Mouse (Mus musculus) cerebellum, postnatal 4 days (tissue): Measurements from ENCODE around the gene Adk.
"Not testable (repeated sequence)": the region's sequence is repeated elsewhere in the genome, so short reads cannot be mapped to it uniquely, and the experiment has no call there.

Source experiments
- DNase-seq, 2 experiments: peaks; one replicate each; pipeline ENCODE4 v3.0.0; 2022; ENCODE audit warnings: low spot score in 2 of 2, mixed read lengths in 1 of 2

Gene Adk

DNA sequence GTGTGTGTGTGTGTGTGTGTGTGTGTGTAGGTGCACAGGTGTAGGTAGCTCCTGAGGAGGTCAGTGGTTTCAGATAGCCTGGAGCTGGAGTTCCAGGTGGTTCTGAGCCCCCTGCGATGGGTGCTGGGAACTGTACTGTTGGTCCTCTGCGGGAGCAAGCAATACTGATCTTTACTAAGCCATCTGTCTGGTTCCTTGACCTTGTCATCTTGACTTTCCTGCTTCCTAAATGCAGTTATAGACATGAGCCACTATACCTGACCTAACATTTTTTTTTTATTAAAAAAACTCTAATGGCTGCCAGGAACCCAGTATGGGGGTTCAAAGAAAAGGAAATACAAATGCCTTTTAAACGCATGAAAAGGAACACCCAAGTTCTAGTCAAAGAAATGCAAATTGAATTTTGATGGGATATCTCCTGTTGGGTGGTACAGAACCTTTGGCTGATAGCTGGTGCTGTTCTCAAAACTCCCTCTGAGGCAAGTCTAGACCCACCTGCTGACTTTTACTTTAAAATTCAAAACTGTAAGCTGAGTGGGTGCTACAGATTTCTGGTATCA is 433.7 kb downstream of the Adk start:
- no peak for DNase-seq

DNA sequence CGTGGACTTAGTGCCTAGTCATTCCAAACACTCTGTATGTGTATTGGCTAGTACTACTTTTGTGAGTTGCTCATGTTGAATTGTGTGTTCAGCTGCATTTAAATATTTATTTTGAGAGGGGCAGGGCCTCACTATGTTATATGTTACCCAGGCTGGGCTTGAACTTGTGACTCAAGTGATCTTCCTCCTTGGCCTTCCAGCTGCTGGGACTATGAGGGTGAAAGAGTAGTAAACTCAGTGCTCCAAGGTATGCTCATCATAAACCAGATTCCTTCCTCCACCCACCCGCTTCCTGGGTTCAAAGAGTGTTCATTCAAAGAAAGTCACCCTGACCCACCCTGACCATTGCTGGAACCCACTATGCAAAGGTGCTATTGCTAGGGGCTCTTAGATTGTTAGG is 434.8 kb downstream of the Adk start:
- DNase-seq, result not testable (repeated sequence)

DNA sequence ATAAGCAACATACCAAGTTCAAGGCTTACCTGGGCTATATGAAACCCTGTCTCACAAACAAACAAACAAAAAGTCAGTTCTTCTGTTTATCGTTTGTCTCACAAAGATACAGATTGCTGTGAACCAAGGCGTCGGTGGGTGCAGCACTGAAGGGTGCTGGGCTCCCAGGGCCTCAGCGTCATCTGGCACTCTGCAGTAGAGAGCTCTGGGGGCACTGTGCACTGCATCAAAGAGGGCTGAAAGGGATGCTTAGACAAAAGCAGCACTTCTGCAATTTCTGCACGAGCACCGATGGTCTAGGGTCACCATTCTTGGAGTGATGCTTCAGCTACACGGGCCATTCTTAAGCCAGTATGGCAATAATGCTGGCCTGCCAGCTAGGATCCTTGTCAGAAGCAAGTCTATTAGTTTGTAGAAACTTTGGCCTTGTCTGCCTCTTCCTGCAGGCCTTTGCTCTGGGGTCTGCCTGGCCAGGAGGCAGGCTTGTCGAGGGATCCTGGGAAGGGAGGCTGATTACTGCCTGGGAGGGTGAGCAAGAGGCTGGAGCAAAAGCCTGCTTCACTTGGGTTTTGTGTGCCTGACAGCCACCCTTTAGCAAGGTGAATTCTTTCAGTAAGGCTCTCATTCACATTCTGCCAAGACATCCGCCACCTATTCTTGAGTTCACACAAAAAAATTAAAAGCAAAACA is 436.2 kb downstream of the Adk start:
- not testable (repeated sequence) for DNase-seq

DNA sequence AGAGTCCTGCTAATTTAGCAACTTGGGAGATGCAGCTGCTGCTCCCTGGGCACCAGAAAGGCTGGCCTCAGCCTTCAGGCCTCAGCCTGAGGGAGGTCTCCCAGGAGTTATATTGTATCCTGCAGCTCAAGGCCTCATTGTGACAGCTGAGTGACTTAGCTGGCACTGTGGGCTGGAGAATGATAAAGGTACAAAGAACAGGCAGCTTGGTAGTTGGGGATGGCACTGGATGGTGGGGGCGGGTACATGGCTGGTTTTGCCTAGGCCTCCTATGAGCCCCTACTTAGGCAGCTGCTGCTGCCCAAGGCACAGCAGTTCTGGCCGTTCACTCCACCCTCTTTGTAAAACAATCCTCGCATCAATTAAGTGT is 436.7 kb downstream of the Adk start:
- no peak for DNase-seq

DNA sequence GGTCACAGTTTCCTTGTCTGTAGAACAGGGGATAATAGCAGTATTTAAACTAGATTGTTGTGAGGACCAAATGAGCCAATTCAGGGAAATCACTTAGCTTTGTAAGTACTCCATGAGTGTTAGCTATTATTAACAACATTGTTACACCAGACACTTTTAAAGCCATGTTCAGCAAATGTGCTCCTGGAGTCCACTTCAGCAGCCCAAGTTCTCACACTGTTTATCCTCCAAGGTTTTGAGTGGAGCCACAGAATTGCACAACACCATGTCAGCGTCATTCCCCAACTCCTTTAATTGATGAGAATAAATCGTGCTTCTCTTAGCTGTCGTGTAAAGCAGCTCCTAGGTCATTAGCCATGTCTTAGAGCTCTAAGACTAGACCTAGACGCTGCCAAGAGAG is 437.8 kb downstream of the Adk start:
- no peak for DNase-seq
